Mouse (Mus musculus): ENCODE data around the gene Usp5.

- TF ChIP-seq POLR2A (IDR thresholded peaks at IDR 0.05; ENCODE audit: insufficient read depth, low read length) (no peak), CTCF (IDR thresholded peaks at IDR 0.05; ENCODE audit: low read depth, low read length) (no peak)
Observed at GRCm38 (mm10) chr6:124812848-124813247, 16.4 kb downstream of the Usp5 start.
